In genomic region chr15:6233621-6234020, GRCm38 (mm10) we compare ENCODE assay signal across 22 mouse cellular contexts.
"Had no signal": no experiment of that assay in that cellular context is flagged by ENCODE, and none has a peak within 500 bp of the region (broad histone marks: within the 10 kb centered on the region; RNA-seq: fewer than 3 reads in every experiment).

No protein-coding gene starts in this region.

- H3K27me3 ChIP-seq: heart, embryonic 12.5 days; hindbrain, embryonic 13.5 days; hindbrain, embryonic 15.5 days; limb, embryonic 13.5 days; limb, embryonic 15.5 days; liver, embryonic 12.5 days had no signal

- H3K9ac ChIP-seq: heart, embryonic 12.5 days; hindbrain, embryonic 13.5 days; hindbrain, embryonic 15.5 days; limb, embryonic 13.5 days; limb, embryonic 15.5 days; liver, embryonic 12.5 days; liver, embryonic 14.5 days had no signal

- H3K4me1 ChIP-seq: hindbrain, embryonic 13.5 days had no signal

- H3K27ac ChIP-seq: gastrocnemius, adult 2 months; heart, embryonic 10.5 days; hindbrain, embryonic 13.5 days; hindbrain, embryonic 15.5 days; hindbrain, postnatal 0 days; limb, embryonic 13.5 days; limb, embryonic 15.5 days; liver, embryonic 12.5 days; liver, embryonic 14.5 days had no signal

- DNase-seq: gastrocnemius, adult 2 months; gastrocnemius, postnatal 10 days; gastrocnemius, postnatal 25 days; heart, adult 18-20 months; heart, postnatal 10 days; heart, postnatal 36 days; kidney, adult 18-20 months; kidney, adult 8-10 months; kidney, postnatal 14 days; kidney, postnatal 36 days; layer of hippocampus, adult 9-11 months; layer of hippocampus, postnatal 36 days; left cerebral cortex, postnatal 4 days had no signal

- H3K4me2 ChIP-seq: heart, embryonic 12.5 days; hindbrain, embryonic 13.5 days; hindbrain, embryonic 15.5 days; limb, embryonic 13.5 days; limb, embryonic 15.5 days; liver, embryonic 12.5 days had no signal

- ATAC-seq: hindbrain, postnatal 0 days; liver, embryonic 12.5 days had no signal

- H3K9me3 ChIP-seq: heart, embryonic 10.5 days; heart, embryonic 12.5 days; hindbrain, embryonic 13.5 days; hindbrain, embryonic 15.5 days; limb, embryonic 13.5 days; limb, embryonic 15.5 days; liver, embryonic 12.5 days had no signal

- H3K36me3 ChIP-seq: heart, embryonic 10.5 days; heart, embryonic 12.5 days; hindbrain, embryonic 13.5 days; hindbrain, embryonic 15.5 days; limb, embryonic 13.5 days; limb, embryonic 15.5 days; liver, embryonic 12.5 days had no signal

- H3K4me3 ChIP-seq: gastrocnemius, adult 2 months; heart, embryonic 10.5 days; heart, embryonic 12.5 days; hindbrain, embryonic 13.5 days; hindbrain, embryonic 15.5 days; limb, embryonic 13.5 days; limb, embryonic 15.5 days; liver, embryonic 12.5 days had no signal
